Mouse (Mus musculus): ENCODE results near the gene Wee2. TPM values are rescaled to one million over a fixed set of nuclear protein-coding genes. Genes with fewer than 3 reads are reported as not detected.
A peak's percentile ranks its signal among the peaks of the same experiment; 100 is the strongest.

The Wee2 gene
- polyA plus RNA-seq, 1 experiment, result not detected

- TF ChIP-seq FOSL1 (IDR thresholded peaks at IDR 0.05; ENCODE audit: insufficient read depth, low read length, poor library complexity, severe bottlenecking) (no peak), MYOD1 (IDR thresholded peaks at IDR 0.05; ENCODE audit: control insufficient read depth, insufficient read length, low read depth) (peak; percentile 55)
- H3K4me3 ChIP-seq (ENCODE audit: insufficient read depth, poor library complexity, severe bottlenecking), result no peak overlapping the region
- H3K36me3 ChIP-seq (ENCODE audit: control insufficient read depth, insufficient read depth), result no peaks in the 10 kb centered on the region
- H3K79me2 ChIP-seq (ENCODE audit: control insufficient read depth, insufficient read depth), result no peaks in the 10 kb centered on the region
- no peaks in the 10 kb centered on the region for H3K27me3 ChIP-seq (ENCODE audit: control insufficient read depth, insufficient read depth, insufficient read length)
- no peak overlapping the region for H3ac ChIP-seq (ENCODE audit: control insufficient read depth, insufficient read length, low read depth)
- H3K79me3 ChIP-seq (ENCODE audit: low read depth), result no peaks in the 10 kb centered on the region
Observed at GRCm38 (mm10) chr6:40431356-40431755, 7.5 kb upstream of the Wee2 start.

- Histone ChIP-seq H3ac (ENCODE audit: control insufficient read depth, insufficient read length, low read depth) (no peak overlapping the region), H3K4me3 (ENCODE audit: insufficient read depth, poor library complexity, severe bottlenecking) (no peak overlapping the region), H3K79me3 (ENCODE audit: low read depth) (no peaks in the 10 kb centered on the region), H3K79me2 (ENCODE audit: control insufficient read depth, insufficient read depth) (no peaks in the 10 kb centered on the region), H3K27me3 (ENCODE audit: control insufficient read depth, insufficient read depth, insufficient read length) (no peaks in the 10 kb centered on the region), H3K36me3 (ENCODE audit: control insufficient read depth, insufficient read depth) (no peaks in the 10 kb centered on the region)
- TF ChIP-seq MYOD1 (IDR thresholded peaks at IDR 0.05; ENCODE audit: control insufficient read depth, insufficient read length, low read depth), result no peak
- TF ChIP-seq MAX (IDR thresholded peaks at IDR 0.05), result no peak
- TF ChIP-seq CTCF (IDR thresholded peaks at IDR 0.05; ENCODE audit: control insufficient read depth, insufficient read depth, insufficient read length), result no peak
- no peak for TF ChIP-seq CEBPB (IDR thresholded peaks at IDR 0.05; ENCODE audit: low read depth)
- TF ChIP-seq USF1 (IDR thresholded peaks at IDR 0.05; ENCODE audit: low read depth), result no peak
Observed at GRCm38 (mm10) chr6:40431812-40432211, 7.1 kb upstream of the Wee2 start.

- Histone ChIP-seq H3K79me2 (ENCODE audit: control insufficient read depth, insufficient read depth) (no peaks in the 10 kb centered on the region), H3K4me3 (ENCODE audit: insufficient read depth, poor library complexity, severe bottlenecking) (no peak overlapping the region), H3K36me3 (ENCODE audit: control insufficient read depth, insufficient read depth) (no peaks in the 10 kb centered on the region), H3ac (ENCODE audit: control insufficient read depth, insufficient read length, low read depth) (no peak overlapping the region), H3K27me3 (ENCODE audit: control insufficient read depth, insufficient read depth, insufficient read length) (no peaks in the 10 kb centered on the region), H3K79me3 (ENCODE audit: low read depth) (no peaks in the 10 kb centered on the region)
- TF ChIP-seq CTCF (IDR thresholded peaks at IDR 0.05; ENCODE audit: control insufficient read depth, insufficient read depth, insufficient read length) (no peak), USF1 (IDR thresholded peaks at IDR 0.05; ENCODE audit: low read depth) (no peak), MYOD1 (IDR thresholded peaks at IDR 0.05; ENCODE audit: control insufficient read depth, insufficient read length, low read depth) (no peak), MAX (IDR thresholded peaks at IDR 0.05) (no peak), MYOG (IDR thresholded peaks at IDR 0.05; ENCODE audit: control insufficient read depth, extremely low read depth, insufficient read length) (no peak), CEBPB (IDR thresholded peaks at IDR 0.05; ENCODE audit: low read depth) (no peak), FOSL1 (IDR thresholded peaks at IDR 0.05; ENCODE audit: insufficient read depth, low read length, poor library complexity, severe bottlenecking) (no peak)
Observed at GRCm38 (mm10) chr6:40432346-40433275, 6.3 kb upstream of the Wee2 start.

GRCm38 (mm10) chr6:40434697-40435096 lies 4.2 kb upstream of the Wee2 start:
- Histone ChIP-seq H3ac (ENCODE audit: control insufficient read depth, insufficient read length, low read depth) (no peak overlapping the region), H3K36me3 (ENCODE audit: control insufficient read depth, insufficient read depth) (no peaks in the 10 kb centered on the region), H3K4me3 (ENCODE audit: insufficient read depth, poor library complexity, severe bottlenecking) (peak overlapping the region; percentile 44), H3K79me2 (ENCODE audit: control insufficient read depth, insufficient read depth) (no peaks in the 10 kb centered on the region), H3K27me3 (ENCODE audit: control insufficient read depth, insufficient read depth, insufficient read length) (peaks cover 2% of the 10 kb centered on the region), H3K79me3 (ENCODE audit: low read depth) (no peaks in the 10 kb centered on the region)
- TF ChIP-seq MYOG (IDR thresholded peaks at IDR 0.05; ENCODE audit: control insufficient read depth, extremely low read depth, insufficient read length), result no peak
- TF ChIP-seq USF1 (IDR thresholded peaks at IDR 0.05; ENCODE audit: low read depth), result no peak
- TF ChIP-seq MAX (IDR thresholded peaks at IDR 0.05), result no peak
- no peak for TF ChIP-seq FOSL1 (IDR thresholded peaks at IDR 0.05; ENCODE audit: insufficient read depth, low read length, poor library complexity, severe bottlenecking)
- no peak for TF ChIP-seq MYOD1 (IDR thresholded peaks at IDR 0.05; ENCODE audit: control insufficient read depth, insufficient read length, low read depth)
- TF ChIP-seq CEBPB (IDR thresholded peaks at IDR 0.05; ENCODE audit: low read depth), result no peak
- no peak for TF ChIP-seq CTCF (IDR thresholded peaks at IDR 0.05; ENCODE audit: control insufficient read depth, insufficient read depth, insufficient read length)

GRCm38 (mm10) chr6:40435151-40436046 lies 3.5 kb upstream of the Wee2 start:
- Histone ChIP-seq H3K4me3 (ENCODE audit: insufficient read depth, poor library complexity, severe bottlenecking) (peak overlapping the region; percentile 44), H3K79me2 (ENCODE audit: control insufficient read depth, insufficient read depth) (no peaks in the 10 kb centered on the region), H3ac (ENCODE audit: control insufficient read depth, insufficient read length, low read depth) (peak overlapping the region; percentile 45), H3K79me3 (ENCODE audit: low read depth) (no peaks in the 10 kb centered on the region), H3K27me3 (ENCODE audit: control insufficient read depth, insufficient read depth, insufficient read length) (peaks cover 7% of the 10 kb centered on the region), H3K36me3 (ENCODE audit: control insufficient read depth, insufficient read depth) (no peaks in the 10 kb centered on the region)
- TF ChIP-seq USF1 (IDR thresholded peaks at IDR 0.05; ENCODE audit: low read depth) (no peak), MAX (IDR thresholded peaks at IDR 0.05) (no peak), MYOG (IDR thresholded peaks at IDR 0.05; ENCODE audit: control insufficient read depth, extremely low read depth, insufficient read length) (no peak), CTCF (IDR thresholded peaks at IDR 0.05; ENCODE audit: control insufficient read depth, insufficient read depth, insufficient read length) (no peak), MYOD1 (IDR thresholded peaks at IDR 0.05; ENCODE audit: control insufficient read depth, insufficient read length, low read depth) (no peak), FOSL1 (IDR thresholded peaks at IDR 0.05; ENCODE audit: insufficient read depth, low read length, poor library complexity, severe bottlenecking) (no peak), CEBPB (IDR thresholded peaks at IDR 0.05; ENCODE audit: low read depth) (no peak)
